Mouse (Mus musculus) forebrain, postnatal 0 days (tissue): Measurements from ENCODE around the gene Krtdap. TPM values are rescaled to one million over a fixed set of nuclear protein-coding genes. Genes with fewer than 3 reads are reported as not detected.

Experiments
- ATAC-seq: fragments of 200-750 bp; cut with Nextera tagmentation; 2 replicates; pipeline ENCODE4 v1.8.0; 2017; ENCODE audit warnings: mild to moderate bottlenecking, moderate library complexity
- DNase-seq: peaks from one replicate; pipeline ENCODE4 v3.0.0-alpha.2; 2015
- H3K27ac ChIP-seq: fragments of 300-500 bp; sonication (generic); 2 replicates; pipeline ENCODE4 v1.5.1; 2014; ENCODE audit warnings: low read depth, mild to moderate bottlenecking, antibody characterized with exemption, low read length, moderate library complexity, mixed read lengths
- H3K27me3 ChIP-seq: fragments of 300-500 bp; sonication (generic); 2 replicates; pipeline ENCODE4 v1.6.1; 2014; ENCODE audit warnings: mild to moderate bottlenecking, low read length, mixed read lengths; ENCODE audit not compliant: insufficient read depth
- H3K36me3 ChIP-seq: fragments of 300-500 bp; sonication (generic); 2 replicates; pipeline ENCODE4 v1.6.1; 2014; ENCODE audit warnings: mild to moderate bottlenecking, moderate library complexity; ENCODE audit not compliant: insufficient read depth
- H3K4me1 ChIP-seq: fragments of 300-500 bp; sonication (generic); 2 replicates; pipeline ENCODE4 v1.6.1; 2014; ENCODE audit warnings: antibody characterized with exemption; ENCODE audit not compliant: insufficient read depth
- H3K4me2 ChIP-seq: fragments of 300-500 bp; sonication (generic); 2 replicates; pipeline ENCODE4 v1.6.1; 2014; ENCODE audit warnings: low read depth, mild to moderate bottlenecking, moderate library complexity
- H3K4me3 ChIP-seq: fragments of 300-500 bp; sonication (generic); 2 replicates; pipeline ENCODE4 v1.5.1; 2014; ENCODE audit warnings: low read depth, low read length, mixed read lengths
- H3K9ac ChIP-seq: fragments of 300-500 bp; sonication (generic); 2 replicates; pipeline ENCODE4 v1.6.1; 2014; ENCODE audit warnings: mild to moderate bottlenecking
- H3K9me3 ChIP-seq: fragments of 300-500 bp; sonication (generic); 2 replicates; pipeline ENCODE4 v1.6.1; 2016; ENCODE audit warnings: low read length
- CTCF ChIP-seq: sonication (generic); IDR thresholded peaks from 2 replicates; pipeline ENCODE4 v1.5.1; 2016; ENCODE audit warnings: antibody characterized with exemption, control low read depth, low read depth
- WGBS: fragments of 180-500 bp; shearing (Covaris S2); extraction: QIAGEN DNeasy Blood & Tissue Kit; methylation state at CpG from one replicate; pipeline ENCODE4 v1.1.7; 2014; 5-methylcytosine and 5-hydroxymethylcytosine counted together
- polyA plus RNA-seq: library from polyadenylated mRNA; unstranded; fragments of >200 nt; fragmentation: Nextera tagmentation; extraction: Ambion mirVana; gene quantifications from 2 replicates; pipeline ENCODE4 v1.2.1, GENCODE M21; 2015
- total RNA-seq: library from RNA; depleted of rRNA; stranded (reverse); fragments of >200 nt; gene quantifications from 2 replicates; pipeline ENCODE4 v1.2.3, GENCODE M21; 2014

The Krtdap gene
- total and polyA plus RNA-seq, 2 experiments from 2014 or later: 1.4 TPM; not detected in 1

GRCm38 (mm10) chr7:30751086-30751669, 36.5 kb upstream of the Krtdap start, which contains the start of gene Sbsn:
TSS of gene Sbsn (plus strand) at chr7:30751471.
- TF ChIP-seq CTCF: no peak
- DNase-seq (no peak), ATAC-seq (no peak)
- peaks cover 13% of the 10 kb centered on the region for H3K36me3 ChIP-seq
- H3K4me3 ChIP-seq: no peak within 1 kb of the TSS
- no peak within 1 kb of the TSS for H3K27ac ChIP-seq
- WGBS: 78% methylated on average over 5 of the region's 5 CpGs
- no peak within 1 kb of the TSS for H3K9ac ChIP-seq
- no peaks in the 10 kb centered on the region for H3K27me3 ChIP-seq
- H3K4me2 ChIP-seq: no peak within 1 kb of the TSS
- no peaks in the 10 kb centered on the region for H3K4me1 ChIP-seq
- H3K9me3 ChIP-seq: no peaks in the 10 kb centered on the region

GRCm38 (mm10) chr7:30757001-30757400, 30.7 kb upstream of the Krtdap start:
- no peak overlapping the region for H3K4me3 ChIP-seq
- H3K4me1 ChIP-seq: no peaks in the 10 kb centered on the region
- peaks cover 17% of the 10 kb centered on the region for H3K36me3 ChIP-seq
- H3K4me2 ChIP-seq: no peak overlapping the region
- H3K9ac ChIP-seq: no peak overlapping the region
- no peaks in the 10 kb centered on the region for H3K27me3 ChIP-seq
- no peak for ATAC-seq
- 59% methylated on average over 3 of the region's 3 CpGs for WGBS
- H3K27ac ChIP-seq: no peak overlapping the region
- TF ChIP-seq CTCF: no peak
- no peak for DNase-seq
- H3K9me3 ChIP-seq: no peaks in the 10 kb centered on the region

DNA sequence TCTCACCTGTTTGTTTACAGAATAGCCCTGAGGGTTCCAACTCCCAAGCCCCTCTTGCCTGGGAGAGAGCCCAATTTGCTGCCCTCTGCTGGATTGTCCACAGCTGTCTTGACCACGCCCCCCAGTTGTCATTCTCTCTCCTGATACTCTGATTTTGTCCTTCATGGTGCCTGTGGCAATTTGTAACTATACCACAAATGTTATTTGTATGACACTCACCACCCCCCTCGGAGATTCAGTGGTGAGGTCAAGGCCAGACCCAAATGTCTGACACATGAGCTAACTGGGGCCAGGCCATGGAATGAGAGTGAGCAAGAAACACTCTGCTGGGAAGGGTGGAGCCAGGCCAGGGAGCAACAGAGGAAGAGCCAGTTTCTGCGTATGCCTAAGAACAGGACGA, 28.8 kb upstream of the Krtdap start:
- Histone ChIP-seq H3K36me3 (peaks cover 17% of the 10 kb centered on the region), H3K4me1 (no peaks in the 10 kb centered on the region), H3K9me3 (no peaks in the 10 kb centered on the region), H3K27me3 (no peaks in the 10 kb centered on the region), H3K9ac (no peak overlapping the region), H3K4me3 (no peak overlapping the region), H3K27ac (no peak overlapping the region), H3K4me2 (no peak overlapping the region)
- TF ChIP-seq CTCF: peak; percentile 39
- DNase-seq: no peak
- no peak; the same call in 1 of the 2 replicates for ATAC-seq
- WGBS: 48% methylated on average over 4 of the region's 4 CpGs

DNA sequence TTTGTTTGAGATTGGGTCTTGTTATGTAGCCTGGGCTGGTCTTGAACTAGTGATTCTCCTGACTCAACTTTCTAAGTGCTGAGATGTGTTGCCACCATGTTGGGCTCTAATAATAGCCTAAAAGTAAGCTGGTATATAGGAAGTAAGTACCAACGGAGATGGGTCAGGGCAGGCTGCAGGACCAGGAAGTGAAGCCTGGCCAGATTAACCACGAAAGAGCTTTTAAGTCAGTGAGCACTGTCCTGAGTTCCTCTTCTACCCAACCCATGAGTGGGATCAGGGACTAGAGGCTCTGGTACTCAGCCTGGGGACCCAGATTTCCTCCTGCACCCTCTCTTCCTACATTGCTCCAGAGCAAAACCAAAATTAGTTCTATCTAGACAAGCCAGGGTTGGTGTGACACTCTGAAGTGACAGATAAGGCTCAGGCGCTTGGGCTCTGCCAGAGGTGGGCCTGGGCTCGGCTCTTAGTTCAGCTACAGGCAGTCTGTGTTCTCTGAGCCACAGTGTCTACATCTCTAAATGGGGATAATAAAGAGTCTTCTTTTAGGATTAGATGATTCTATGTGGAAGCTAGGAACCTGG, 25.8 kb upstream of the Krtdap start:
- Histone ChIP-seq H3K4me1 (no peaks in the 10 kb centered on the region), H3K9ac (no peak overlapping the region), H3K9me3 (no peaks in the 10 kb centered on the region), H3K4me3 (no peak overlapping the region), H3K36me3 (peaks cover under 1% of the 10 kb centered on the region; the same call in 1 of the 2 replicates), H3K27ac (no peak overlapping the region), H3K4me2 (no peak overlapping the region), H3K27me3 (no peaks in the 10 kb centered on the region; the same call in none of the 2 replicates)
- 79% methylated on average over 4 of the region's 4 CpGs for WGBS
- TF ChIP-seq CTCF: no peak
- DNase-seq: no peak
- ATAC-seq: no peak

GRCm38 (mm10) chr7:30763456-30763855, 24.2 kb upstream of the Krtdap start, which contains the start of gene Dmkn:
TSS of gene Dmkn (plus strand) at chr7:30763756.
- no peaks in the 10 kb centered on the region for H3K9me3 ChIP-seq
- TF ChIP-seq CTCF: no peak
- H3K4me1 ChIP-seq: no peaks in the 10 kb centered on the region
- no peak for DNase-seq
- H3K9ac ChIP-seq: no peak within 1 kb of the TSS
- H3K4me2 ChIP-seq: no peak within 1 kb of the TSS
- H3K27ac ChIP-seq: no peak within 1 kb of the TSS
- WGBS: 31% methylated on average over 5 of the region's 5 CpGs
- H3K36me3 ChIP-seq: no peaks in the 10 kb centered on the region
- no peaks in the 10 kb centered on the region; the same call in none of the 2 replicates for H3K27me3 ChIP-seq
- no peak within 1 kb of the TSS for H3K4me3 ChIP-seq
- no peak for ATAC-seq

GRCm38 (mm10) chr7:30765173-30765572, 22.5 kb upstream of the Krtdap start:
- WGBS: 43% methylated on average over 11 of the region's 11 CpGs

DNA sequence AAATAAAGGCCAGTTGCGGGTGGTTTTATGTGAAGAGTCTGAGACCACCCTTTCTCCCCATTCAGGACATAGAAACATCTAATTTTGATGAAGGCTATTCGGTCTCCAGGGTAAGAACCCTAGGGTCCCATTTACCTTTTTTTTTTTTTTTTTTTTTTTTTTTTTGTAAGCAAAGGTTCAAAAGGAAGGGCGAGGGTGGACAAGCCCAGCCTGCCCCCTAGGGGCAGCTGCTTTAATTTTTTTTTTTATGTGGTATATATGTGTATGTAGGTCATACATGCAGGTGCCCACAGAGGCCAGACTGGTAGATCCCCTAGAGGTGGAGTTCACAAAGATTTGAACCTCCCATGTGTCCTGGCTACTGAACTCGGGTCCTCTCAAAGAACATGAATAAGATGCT, 21.3 kb upstream of the Krtdap start:
- TF ChIP-seq CTCF: no peak
- H3K4me3 ChIP-seq: no peak overlapping the region
- no peaks in the 10 kb centered on the region for H3K9me3 ChIP-seq
- H3K4me2 ChIP-seq: no peak overlapping the region
- H3K36me3 ChIP-seq: no peaks in the 10 kb centered on the region
- H3K27me3 ChIP-seq: no peaks in the 10 kb centered on the region; the same call in none of the 2 replicates
- no peak for ATAC-seq
- no peak overlapping the region for H3K9ac ChIP-seq
- no peak overlapping the region for H3K27ac ChIP-seq
- WGBS: 91% methylated on average over 4 of the region's 4 CpGs
- H3K4me1 ChIP-seq: no peaks in the 10 kb centered on the region
- no peak for DNase-seq

More at GRCm38 (mm10) chr7:30765173-30765572, 22.5 kb upstream of the Krtdap start:
- DNase-seq (no peak), ATAC-seq (peak; percentile 60; the same call in 1 of the 2 replicates)
- no peak for TF ChIP-seq CTCF
- Histone ChIP-seq H3K9me3 (no peaks in the 10 kb centered on the region), H3K4me3 (no peak overlapping the region), H3K36me3 (no peaks in the 10 kb centered on the region), H3K9ac (no peak overlapping the region), H3K27ac (no peak overlapping the region), H3K4me1 (no peaks in the 10 kb centered on the region), H3K27me3 (no peaks in the 10 kb centered on the region; the same call in none of the 2 replicates), H3K4me2 (no peak overlapping the region)
